Mouse (Mus musculus): Measurements from ENCODE around the gene Vwa3b. TPM values are rescaled to one million over a fixed set of nuclear protein-coding genes. Genes with fewer than 3 reads are reported as not detected.

Gene Vwa3b
- polyA plus RNA-seq, 1 experiment from 2014 or later = 0.90 TPM

GRCm38 (mm10) chr1:36988161-36988560 lies 38.2 kb upstream of the Vwa3b start:
- DNase-seq (ENCODE audit: low spot score) (no peak), ATAC-seq (no peak)
- H3K36me3 ChIP-seq (ENCODE audit: control insufficient read depth, insufficient read depth, low read length) = no peaks in the 10 kb centered on the region
- 0 out of 2 replicates have a peak, but pooled peaks cover 2% of the 10 kb centered on the region for H3K4me1 ChIP-seq (ENCODE audit: control insufficient read depth, insufficient read depth, low read length)
- no peaks in the 10 kb centered on the region for H3K27me3 ChIP-seq (replicated peaks; ENCODE audit: control insufficient read depth, insufficient read depth, low read length)
- no peak overlapping the region for H3K4me3 ChIP-seq (ENCODE audit: low read depth, low read length)
- H3K9me3 ChIP-seq (replicated peaks; ENCODE audit: control insufficient read depth, low read length) = no peaks in the 10 kb centered on the region
- H3K9ac ChIP-seq (ENCODE audit: low read length) = no peak overlapping the region
- 87% methylated on average over 6 of the region's 6 CpGs for WGBS
- H3K4me2 ChIP-seq (ENCODE audit: low read length) = no peak overlapping the region
- no peak overlapping the region for H3K27ac ChIP-seq (ENCODE audit: low read depth, low read length)

- ATAC-seq = no peak
- DNase-seq (ENCODE audit: low spot score) = no peak
- no peak overlapping the region for H3K9ac ChIP-seq (ENCODE audit: low read length)
- no peaks in the 10 kb centered on the region for H3K9me3 ChIP-seq (replicated peaks; ENCODE audit: control insufficient read depth, low read length)
- H3K4me1 ChIP-seq (ENCODE audit: control insufficient read depth, insufficient read depth, low read length) = 0 out of 2 replicates have a peak, but pooled peaks cover 2% of the 10 kb centered on the region
- no peaks in the 10 kb centered on the region for H3K27me3 ChIP-seq (replicated peaks; ENCODE audit: control insufficient read depth, insufficient read depth, low read length)
- WGBS = 79% methylated on average over 6 of the region's 6 CpGs
- H3K4me3 ChIP-seq (ENCODE audit: low read depth, low read length) = no peak overlapping the region
- H3K4me2 ChIP-seq (ENCODE audit: low read length) = no peak overlapping the region
- no peaks in the 10 kb centered on the region for H3K36me3 ChIP-seq (ENCODE audit: control insufficient read depth, insufficient read depth, low read length)
- no peak overlapping the region for H3K27ac ChIP-seq (ENCODE audit: low read depth, low read length)
Measured at GRCm38 (mm10) chr1:36988561-36988960, 37.8 kb upstream of the Vwa3b start.

GRCm38 (mm10) chr1:36994296-36994695 lies 32.1 kb upstream of the Vwa3b start:
- no peak overlapping the region for H3K27ac ChIP-seq (ENCODE audit: low read depth, low read length)
- WGBS = 96% methylated on average over 5 of the region's 5 CpGs
- H3K4me1 ChIP-seq (ENCODE audit: control insufficient read depth, insufficient read depth, low read length) = no peaks in the 10 kb centered on the region
- H3K36me3 ChIP-seq (ENCODE audit: control insufficient read depth, insufficient read depth, low read length) = no peaks in the 10 kb centered on the region
- no peaks in the 10 kb centered on the region for H3K27me3 ChIP-seq (replicated peaks; ENCODE audit: control insufficient read depth, insufficient read depth, low read length)
- ATAC-seq = no peak
- no peaks in the 10 kb centered on the region for H3K9me3 ChIP-seq (replicated peaks; ENCODE audit: control insufficient read depth, low read length)
- H3K4me2 ChIP-seq (ENCODE audit: low read length) = no peak overlapping the region
- H3K4me3 ChIP-seq (ENCODE audit: low read depth, low read length) = no peak overlapping the region
- no peak for DNase-seq (ENCODE audit: low spot score)
- no peak overlapping the region for H3K9ac ChIP-seq (ENCODE audit: low read length)

GRCm38 (mm10) chr1:36995760-36996159 lies 30.6 kb upstream of the Vwa3b start:
- 83% methylated on average over 6 of the region's 6 CpGs for WGBS
- Histone ChIP-seq H3K4me3 (ENCODE audit: low read depth, low read length) (no peak overlapping the region), H3K36me3 (ENCODE audit: control insufficient read depth, insufficient read depth, low read length) (no peaks in the 10 kb centered on the region), H3K27ac (ENCODE audit: low read depth, low read length) (no peak overlapping the region), H3K4me1 (ENCODE audit: control insufficient read depth, insufficient read depth, low read length) (no peaks in the 10 kb centered on the region), H3K27me3 (replicated peaks; ENCODE audit: control insufficient read depth, insufficient read depth, low read length) (no peaks in the 10 kb centered on the region), H3K9ac (ENCODE audit: low read length) (no peak overlapping the region), H3K9me3 (replicated peaks; ENCODE audit: control insufficient read depth, low read length) (no peaks in the 10 kb centered on the region), H3K4me2 (ENCODE audit: low read length) (no peak overlapping the region)
- ATAC-seq (no peak), DNase-seq (ENCODE audit: low spot score) (no peak)

- H3K4me3 ChIP-seq (ENCODE audit: low read depth, low read length) = no peak overlapping the region
- WGBS = 56% methylated on average over 6 of the region's 6 CpGs
- H3K9ac ChIP-seq (ENCODE audit: low read length) = no peak overlapping the region
- no peaks in the 10 kb centered on the region for H3K27me3 ChIP-seq (replicated peaks; ENCODE audit: control insufficient read depth, insufficient read depth, low read length)
- ATAC-seq = no peak
- H3K4me2 ChIP-seq (ENCODE audit: low read length) = no peak overlapping the region
- no peaks in the 10 kb centered on the region for H3K4me1 ChIP-seq (ENCODE audit: control insufficient read depth, insufficient read depth, low read length)
- H3K36me3 ChIP-seq (ENCODE audit: control insufficient read depth, insufficient read depth, low read length) = no peaks in the 10 kb centered on the region
- H3K27ac ChIP-seq (ENCODE audit: low read depth, low read length) = no peak overlapping the region
- H3K9me3 ChIP-seq (replicated peaks; ENCODE audit: control insufficient read depth, low read length) = no peaks in the 10 kb centered on the region
- DNase-seq (ENCODE audit: low spot score) = peak; percentile 10
Measured at GRCm38 (mm10) chr1:36996561-36997213, 29.7 kb upstream of the Vwa3b start.

- Histone ChIP-seq H3K9ac (ENCODE audit: low read length) (no peak overlapping the region), H3K36me3 (ENCODE audit: control insufficient read depth, insufficient read depth, low read length) (no peaks in the 10 kb centered on the region), H3K9me3 (replicated peaks; ENCODE audit: control insufficient read depth, low read length) (no peaks in the 10 kb centered on the region), H3K27me3 (replicated peaks; ENCODE audit: control insufficient read depth, insufficient read depth, low read length) (no peaks in the 10 kb centered on the region), H3K4me3 (ENCODE audit: low read depth, low read length) (no peak overlapping the region), H3K27ac (ENCODE audit: low read depth, low read length) (no peak overlapping the region), H3K4me2 (ENCODE audit: low read length) (no peak overlapping the region), H3K4me1 (ENCODE audit: control insufficient read depth, insufficient read depth, low read length) (no peaks in the 10 kb centered on the region)
- WGBS = 82% methylated on average over 5 of the region's 5 CpGs
- DNase-seq (ENCODE audit: low spot score) (no peak), ATAC-seq (no peak)
Measured at GRCm38 (mm10) chr1:37000307-37000706, 26.1 kb upstream of the Vwa3b start.

- Histone ChIP-seq H3K36me3 (ENCODE audit: control insufficient read depth, insufficient read depth, low read length) (no peaks in the 10 kb centered on the region), H3K4me1 (ENCODE audit: control insufficient read depth, insufficient read depth, low read length) (no peaks in the 10 kb centered on the region), H3K9me3 (replicated peaks; ENCODE audit: control insufficient read depth, low read length) (no peaks in the 10 kb centered on the region), H3K9ac (ENCODE audit: low read length) (no peak overlapping the region), H3K4me2 (ENCODE audit: low read length) (no peak overlapping the region), H3K4me3 (ENCODE audit: low read depth, low read length) (no peak overlapping the region), H3K27ac (ENCODE audit: low read depth, low read length) (no peak overlapping the region), H3K27me3 (replicated peaks; ENCODE audit: control insufficient read depth, insufficient read depth, low read length) (no peaks in the 10 kb centered on the region)
- no peak for DNase-seq (ENCODE audit: low spot score)
- ATAC-seq = no peak
- 23% methylated on average over 7 of the region's 7 CpGs for WGBS
Measured at GRCm38 (mm10) chr1:37001636-37002315, 24.6 kb upstream of the Vwa3b start.

GRCm38 (mm10) chr1:37002316-37003008 lies 23.9 kb upstream of the Vwa3b start:
- ATAC-seq = no peak
- H3K4me1 ChIP-seq (ENCODE audit: control insufficient read depth, insufficient read depth, low read length) = no peaks in the 10 kb centered on the region
- 74% methylated on average over 3 of the region's 3 CpGs for WGBS

GRCm38 (mm10) chr1:37004533-37004932 lies 21.9 kb upstream of the Vwa3b start:
- DNase-seq (ENCODE audit: low spot score) = no peak
- H3K9ac ChIP-seq (ENCODE audit: low read length) = no peak overlapping the region
- H3K4me2 ChIP-seq (ENCODE audit: low read length) = no peak overlapping the region
- ATAC-seq = no peak
- no peaks in the 10 kb centered on the region for H3K36me3 ChIP-seq (ENCODE audit: control insufficient read depth, insufficient read depth, low read length)
- H3K4me3 ChIP-seq (ENCODE audit: low read depth, low read length) = no peak overlapping the region
- H3K9me3 ChIP-seq (replicated peaks; ENCODE audit: control insufficient read depth, low read length) = no peaks in the 10 kb centered on the region
- no peak overlapping the region for H3K27ac ChIP-seq (ENCODE audit: low read depth, low read length)
- no peaks in the 10 kb centered on the region for H3K27me3 ChIP-seq (replicated peaks; ENCODE audit: control insufficient read depth, insufficient read depth, low read length)
- H3K4me1 ChIP-seq (ENCODE audit: control insufficient read depth, insufficient read depth, low read length) = no peaks in the 10 kb centered on the region
- 84% methylated on average over 8 of the region's 8 CpGs for WGBS

More at GRCm38 (mm10) chr1:37002316-37003008, 23.9 kb upstream of the Vwa3b start:
- Histone ChIP-seq H3K27ac (ENCODE audit: low read depth, low read length) (no peak overlapping the region), H3K27me3 (replicated peaks; ENCODE audit: control insufficient read depth, insufficient read depth, low read length) (no peaks in the 10 kb centered on the region), H3K9me3 (replicated peaks; ENCODE audit: control insufficient read depth, low read length) (no peaks in the 10 kb centered on the region), H3K9ac (ENCODE audit: low read length) (no peak overlapping the region), H3K4me2 (ENCODE audit: low read length) (no peak overlapping the region), H3K4me3 (ENCODE audit: low read depth, low read length) (no peak overlapping the region), H3K36me3 (ENCODE audit: control insufficient read depth, insufficient read depth, low read length) (no peaks in the 10 kb centered on the region)
- no peak for DNase-seq (ENCODE audit: low spot score)
